Mouse (Mus musculus) lung, postnatal 0 days (tissue): ENCODE results near the gene Utp6.

ENCODE experiments used
- CTCF ChIP-seq: IDR thresholded peaks from 2 replicates; pipeline ENCODE4 v1.5.1; 2016; ENCODE audit warnings: antibody characterized with exemption, mild to moderate bottlenecking
- EP300 ChIP-seq: IDR thresholded peaks from 2 replicates; pipeline ENCODE4 v1.6.1; 2016; ENCODE audit warnings: antibody characterized with exemption, mild to moderate bottlenecking, control low read depth

DNA sequence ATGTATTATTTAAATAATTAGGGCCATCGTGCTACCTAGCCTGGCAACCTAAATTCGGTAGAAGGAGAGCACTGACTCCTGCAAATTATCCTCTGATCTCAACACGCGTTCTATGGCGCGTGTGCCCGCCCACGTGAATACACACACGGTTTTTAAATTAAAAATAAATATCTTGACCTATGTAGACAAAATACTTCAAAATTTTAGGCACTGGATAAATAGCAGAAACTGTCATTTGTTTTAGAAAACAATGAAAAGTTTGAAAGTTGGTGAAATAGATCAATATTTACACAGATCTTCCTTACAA is 640 bp upstream of the Utp6 start:
- TF ChIP-seq EP300 = no peak
- no peak for TF ChIP-seq CTCF
